Mouse (Mus musculus): ENCODE results near the gene F2. TPM values are rescaled to one million over a fixed set of nuclear protein-coding genes. Genes with fewer than 3 reads are reported as not detected.

Gene F2
- polyA plus RNA-seq, 1 experiment = 0.05 TPM

Other genes starting within 250 kb of the F2 start
- gene 1110051M20Rik, start 191.7 kb downstream of the F2 start, polyA plus RNA-seq (2012; rRNA removed) = 18.3 and 19.5 TPM in 2 replicates
- 16.7 and 19.2 TPM in 2 replicates for gene Lrp4, start 178.9 kb downstream of the F2 start, polyA plus RNA-seq (2012; rRNA removed)
- gene Ckap5, start 109.7 kb downstream of the F2 start, polyA plus RNA-seq (2012; rRNA removed) = 9.7 and 9.8 TPM in 2 replicates
- 15.1 and 16.5 TPM in 2 replicates for gene Zfp408, start 13.4 kb upstream of the F2 start, polyA plus RNA-seq (2012; rRNA removed)
- 97.9 and 103 TPM in 2 replicates for gene Arhgap1, start 13.4 kb upstream of the F2 start, polyA plus RNA-seq (2012; rRNA removed)
- gene Atg13, start 74.2 kb upstream of the F2 start, polyA plus RNA-seq (2012; rRNA removed) = 37.2 and 41.0 TPM in 2 replicates
- gene Harbi1, start 74.4 kb upstream of the F2 start, polyA plus RNA-seq (2012; rRNA removed) = 4.7 and 5.0 TPM in 2 replicates
- gene Ambra1, start 93.7 kb upstream of the F2 start, polyA plus RNA-seq (2012; rRNA removed) = 18.2 and 22.9 TPM in 2 replicates